24 mouse cellular contexts compared by ENCODE assay signal in genomic region chr11:100908567-100908966, GRCm38 (mm10). TPM values are rescaled to one million over a fixed set of nuclear protein-coding genes. Genes with fewer than 3 reads are reported as not detected.
DNase-seq lines count a peak whose midpoint lies in the region; ATAC-seq and TF ChIP-seq lines count a peak whose summit lies in the region.
"Had no signal": no experiment of that assay in that cellular context is flagged by ENCODE, and none has a peak within 500 bp of the region (broad histone marks: within the 10 kb centered on the region; RNA-seq: fewer than 3 reads in every experiment).

No protein-coding gene starts in this region.

- TF ChIP-seq EP300 in liver, postnatal 0 days (IDR thresholded peaks at IDR 0.05; ENCODE audit: low read depth) = no peak

- ATAC-seq in liver, postnatal 0 days = peak; percentile 65
- ATAC-seq in liver, embryonic 11.5 days (replicated peaks; ENCODE audit: low FRiP score) = no peak
- ATAC-seq in intestine, postnatal 0 days = peak; percentile 66
- ATAC-seq: CD4-positive, CD25-positive, alpha-beta regulatory T cell, adult 4 months; forebrain, embryonic 13.5 days; forebrain, embryonic 16.5 days; hindbrain, embryonic 16.5 days had no signal

- intact Hi-C loops in left cerebral cortex, postnatal 10 days (cut with DNase I) = no loop called here

- peak overlapping the region; percentile 15; the same call in 1 of the 2 replicates for H3K27ac ChIP-seq in kidney, adult 2 months (ENCODE audit: insufficient read depth, low read depth, low read length)
- H3K27ac ChIP-seq in liver, postnatal 0 days (ENCODE audit: low read depth) = no peak overlapping the region
- no peak overlapping the region for H3K27ac ChIP-seq in liver, embryonic 11.5 days (ENCODE audit: low read depth, low read length)
- peak overlapping the region; percentile 47 for H3K27ac ChIP-seq in intestine, postnatal 0 days (ENCODE audit: low read depth, low read length)
- H3K27ac ChIP-seq: forebrain, embryonic 10.5 days; forebrain, embryonic 13.5 days; heart, embryonic 15.5 days; hindbrain, embryonic 10.5 days; hindbrain, embryonic 13.5 days had no signal

- WGBS in kidney, adult 2 months = 61% methylated on average over 9 of the region's 9 CpGs
- 69% methylated on average over 9 of the region's 9 CpGs for whole genome bisulfite sequencing in liver, postnatal 0 days (ENCODE audit: insufficient replicate concordance)
- 90% methylated on average over 9 of the region's 9 CpGs for WGBS in liver, embryonic 11.5 days
- WGBS in intestine, postnatal 0 days = 67% methylated on average over 9 of the region's 9 CpGs

- peaks cover 2% of the 10 kb centered on the region; the same call in 1 of the 2 replicates for H3K36me3 ChIP-seq in kidney, adult 2 months (ENCODE audit: control insufficient read depth, insufficient read depth, low read length)
- H3K36me3 ChIP-seq in liver, postnatal 0 days (replicated peaks; ENCODE audit: insufficient read depth, low read length) = peaks cover 55% of the 10 kb centered on the region
- peaks cover 22% of the 10 kb centered on the region for H3K36me3 ChIP-seq in liver, embryonic 11.5 days (ENCODE audit: control insufficient read depth, insufficient read depth, low read length)
- H3K36me3 ChIP-seq in intestine, postnatal 0 days (ENCODE audit: control insufficient read depth, insufficient read depth) = peaks cover 54% of the 10 kb centered on the region

- no peak overlapping the region for H3K9ac ChIP-seq in liver, postnatal 0 days (replicated peaks)
- H3K9ac ChIP-seq in liver, embryonic 11.5 days (ENCODE audit: low read depth, low read length) = no peak overlapping the region
- no peak overlapping the region for H3K9ac ChIP-seq in intestine, postnatal 0 days (ENCODE audit: low read depth, low read length)
- H3K9ac ChIP-seq: forebrain, embryonic 13.5 days; heart, embryonic 12.5 days; heart, embryonic 15.5 days; hindbrain, embryonic 13.5 days had no signal

- no peak for DNase-seq in kidney, adult 2 months
- DNase-seq in kidney, adult 18-20 months = no peak
- no peak for DNase-seq in liver, postnatal 0 days
- DNase-seq in liver, embryonic 11.5 days (ENCODE audit: low spot score) = no peak
- no peak for DNase-seq in left cerebral cortex, postnatal 10 days (ENCODE audit: extremely low spot score in 1 of 2, low spot score in 2 of 2)
- DNase-seq: adrenal gland, adult 8-10 months; adrenal gland, postnatal 25 days; cerebellum, adult 18-20 months; cerebellum, adult 9-10 months; cerebellum, postnatal 14 days; gastrocnemius, postnatal 14 days; heart, adult 18-20 months; heart, postnatal 10 days; heart, postnatal 36 days had no signal

- H3K4me3 ChIP-seq in kidney, adult 2 months (ENCODE audit: insufficient read depth, low read depth, low read length) = no peak overlapping the region
- no peak overlapping the region for H3K4me3 ChIP-seq in liver, postnatal 0 days (ENCODE audit: low read depth, low read length)
- H3K4me3 ChIP-seq in liver, embryonic 11.5 days (ENCODE audit: low read depth, low read length) = no peak overlapping the region
- H3K4me3 ChIP-seq in intestine, postnatal 0 days (ENCODE audit: low read depth, low read length) = no peak overlapping the region
- H3K4me3 ChIP-seq: forebrain, embryonic 10.5 days; forebrain, embryonic 13.5 days; heart, embryonic 12.5 days; heart, embryonic 15.5 days; hindbrain, embryonic 10.5 days; hindbrain, embryonic 13.5 days had no signal

- H3K27me3 ChIP-seq in kidney, adult 2 months (replicated peaks; ENCODE audit: control insufficient read depth, insufficient read depth, low read length) = no peaks in the 10 kb centered on the region
- H3K27me3 ChIP-seq in liver, postnatal 0 days (ENCODE audit: insufficient read depth, low read length) = no peaks in the 10 kb centered on the region
- H3K27me3 ChIP-seq in liver, embryonic 11.5 days (replicated peaks; ENCODE audit: control insufficient read depth, insufficient read depth, low read length) = no peaks in the 10 kb centered on the region
- H3K27me3 ChIP-seq in intestine, postnatal 0 days (replicated peaks; ENCODE audit: control insufficient read depth, insufficient read depth, low read length) = no peaks in the 10 kb centered on the region
- H3K27me3 ChIP-seq: forebrain, embryonic 13.5 days; heart, embryonic 12.5 days; heart, embryonic 15.5 days; hindbrain, embryonic 13.5 days had no signal

- no peak for TF ChIP-seq POLR2A in kidney, adult 2 months (IDR thresholded peaks at IDR 0.05; ENCODE audit: low read depth, low read length)

- no peak for TF ChIP-seq CTCF in kidney, adult 2 months (conservative IDR thresholded peaks at IDR 0.05; ENCODE audit: insufficient read depth, insufficient read length, low read depth, low read length)
- no peak for TF ChIP-seq CTCF in liver, postnatal 0 days (IDR thresholded peaks at IDR 0.05; ENCODE audit: low read depth)
- TF ChIP-seq CTCF in intestine, postnatal 0 days (IDR thresholded peaks at IDR 0.05; ENCODE audit: low read depth) = no peak

- peaks cover 8% of the 10 kb centered on the region; the same call in 1 of the 2 replicates for H3K4me1 ChIP-seq in kidney, adult 2 months (ENCODE audit: control insufficient read depth, insufficient read depth, low read length)
- H3K4me1 ChIP-seq in liver, postnatal 0 days (ENCODE audit: insufficient read depth) = peaks cover 8% of the 10 kb centered on the region; the same call in 1 of the 2 replicates
- peaks cover 20% of the 10 kb centered on the region for H3K4me1 ChIP-seq in liver, embryonic 11.5 days (replicated peaks; ENCODE audit: control insufficient read depth, insufficient read depth, low read length)
- 0 out of 2 replicates have a peak, but pooled peaks cover 3% of the 10 kb centered on the region for H3K4me1 ChIP-seq in intestine, postnatal 0 days (replicated peaks; ENCODE audit: control insufficient read depth, insufficient read depth, low read length)
- H3K4me1 ChIP-seq: forebrain, embryonic 10.5 days; forebrain, embryonic 13.5 days; hindbrain, embryonic 10.5 days; hindbrain, embryonic 13.5 days had no signal

- H3K4me2 ChIP-seq in liver, postnatal 0 days (ENCODE audit: low read depth, low read length) = no peak overlapping the region
- no peak overlapping the region for H3K4me2 ChIP-seq in liver, embryonic 11.5 days
- H3K4me2 ChIP-seq in intestine, postnatal 0 days (replicated peaks; ENCODE audit: low read depth) = no peak overlapping the region
- H3K4me2 ChIP-seq: forebrain, embryonic 13.5 days; heart, embryonic 12.5 days; heart, embryonic 15.5 days; hindbrain, embryonic 13.5 days had no signal

- no peaks in the 10 kb centered on the region for H3K9me3 ChIP-seq in liver, postnatal 0 days (ENCODE audit: low read length)
- no peaks in the 10 kb centered on the region for H3K9me3 ChIP-seq in liver, embryonic 11.5 days (ENCODE audit: control insufficient read depth, low read length)
- H3K9me3 ChIP-seq in intestine, postnatal 0 days (ENCODE audit: control insufficient read depth) = no peaks in the 10 kb centered on the region
- H3K9me3 ChIP-seq: forebrain, embryonic 10.5 days; forebrain, embryonic 13.5 days; heart, embryonic 12.5 days; heart, embryonic 15.5 days; hindbrain, embryonic 10.5 days; hindbrain, embryonic 13.5 days had no signal

RNA-seq across cellular contexts. Expression of gene Stat3, which starts 30.8 kb away (rescaled TPM):
- polyA plus RNA-seq in kidney, adult 2 months (2012; rRNA removed) = 55.5 and 57.2 TPM in 2 replicates
- 44.9 and 53.7 TPM in 2 replicates for polyA plus RNA-seq in liver, postnatal 0 days (2015; fragmentation: Nextera tagmentation; extraction: Ambion mirVana)
- polyA plus RNA-seq in liver, embryonic 11.5 days (2014; fragmentation: Nextera tagmentation; extraction: Ambion mirVana) = 52.9 and 57.3 TPM in 2 replicates
- 61.2 and 68.6 TPM in 2 replicates for polyA plus RNA-seq in intestine, postnatal 0 days (2015; fragmentation: Nextera tagmentation; extraction: Ambion mirVana)
- total RNA-seq in left cerebral cortex, postnatal 10 days (2021) = 10 to 100 TPM; 32.1 to 36.7 TPM

RNA-seq across cellular contexts. Expression of gene Stat5a, which starts 49.4 kb away (rescaled TPM):
- 15.8 and 16.6 TPM in 2 replicates for polyA plus RNA-seq in kidney, adult 2 months (2012; rRNA removed)
- 4.7 and 6.0 TPM in 2 replicates for polyA plus RNA-seq in liver, postnatal 0 days (2015; fragmentation: Nextera tagmentation; extraction: Ambion mirVana)
- 26.3 and 27.8 TPM in 2 replicates for polyA plus RNA-seq in liver, embryonic 11.5 days (2014; fragmentation: Nextera tagmentation; extraction: Ambion mirVana)
- 4.8 TPM in 2 replicates for polyA plus RNA-seq in intestine, postnatal 0 days (2015; fragmentation: Nextera tagmentation; extraction: Ambion mirVana)
- 1 to 10 TPM; 2.0 to 3.4 TPM for total RNA-seq in left cerebral cortex, postnatal 10 days (2021)

RNA-seq across cellular contexts. Expression of gene Stat5b, which starts 58.0 kb away (rescaled TPM):
- 23.2 and 24.0 TPM in 2 replicates for polyA plus RNA-seq in kidney, adult 2 months (2012; rRNA removed)
- polyA plus RNA-seq in liver, postnatal 0 days (2015; fragmentation: Nextera tagmentation; extraction: Ambion mirVana) = 15.4 and 16.4 TPM in 2 replicates
- polyA plus RNA-seq in liver, embryonic 11.5 days (2014; fragmentation: Nextera tagmentation; extraction: Ambion mirVana) = 46.0 and 50.1 TPM in 2 replicates
- 13.0 and 13.3 TPM in 2 replicates for polyA plus RNA-seq in intestine, postnatal 0 days (2015; fragmentation: Nextera tagmentation; extraction: Ambion mirVana)
- total RNA-seq in left cerebral cortex, postnatal 10 days (2021) = 10 to 100 TPM; 12.4 to 13.4 TPM

Comparison
In these comparisons a context has a peak if more than half of its experiments do, and no peak if none do; other contexts are left out.
1. H3K27ac ChIP-seq: peak in kidney, adult 2 months (single experiment) and intestine, postnatal 0 days (single experiment); none in liver, postnatal 0 days (single experiment) and liver, embryonic 11.5 days (single experiment).